13 mouse cellular contexts compared by ENCODE assay signal in the genomic region with DNA sequence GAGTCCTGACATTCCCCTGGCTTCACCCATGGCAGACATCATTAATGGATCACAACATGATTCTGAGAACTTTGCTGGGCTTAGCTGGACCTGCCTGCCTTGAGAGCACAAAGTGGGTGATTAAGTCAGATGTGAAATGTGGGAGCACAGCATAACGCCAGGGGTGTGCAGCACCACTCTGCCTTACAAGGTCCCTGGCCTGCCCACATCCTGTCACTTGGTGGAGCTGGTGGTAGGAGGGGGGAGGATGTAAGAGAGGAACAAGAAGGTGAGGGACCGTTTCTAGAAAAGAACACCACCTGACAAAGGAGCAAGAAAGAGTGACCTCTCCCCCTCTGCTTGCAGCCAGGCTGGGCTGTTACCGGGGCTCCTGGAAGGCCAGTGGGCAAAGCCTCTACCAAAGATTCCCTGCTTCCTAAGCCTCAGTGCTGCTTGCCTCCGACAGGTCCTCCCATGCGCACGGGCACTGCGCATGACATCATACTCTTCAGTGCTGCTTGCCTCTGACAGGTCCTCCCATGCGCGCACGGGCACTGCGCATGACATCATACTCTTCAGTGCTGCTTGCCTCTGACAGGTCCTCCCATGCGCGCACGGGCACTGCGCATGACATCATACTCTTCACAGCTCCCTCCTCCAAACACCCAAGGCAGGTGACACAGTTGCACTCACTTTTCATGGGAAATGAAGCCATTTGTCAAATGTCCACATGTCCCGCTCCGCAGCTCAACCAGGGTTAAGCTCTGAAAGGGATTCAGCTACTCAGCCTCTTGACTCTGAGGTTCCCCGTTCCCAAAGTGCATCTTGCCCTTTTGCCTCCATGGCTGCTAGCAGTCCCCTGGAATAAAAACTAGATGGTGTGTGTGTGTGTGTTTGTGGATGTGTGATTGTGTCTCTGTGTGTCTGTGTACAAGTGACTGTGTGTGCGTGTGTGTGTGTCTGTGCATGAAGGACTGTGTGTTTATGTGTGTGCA.
DNase-seq lines count a peak whose midpoint lies in the region; ATAC-seq and TF ChIP-seq lines count a peak whose summit lies in the region.
"Had no signal": no experiment of that assay in that cellular context is flagged by ENCODE, and none has a peak within 500 bp of the region (broad histone marks: within the 10 kb centered on the region; RNA-seq: fewer than 3 reads in every experiment).

No protein-coding gene starts in this region.

- no peak overlapping the region for H3K4me3 ChIP-seq in kidney, embryonic 16.5 days (ENCODE audit: low read length)
- H3K4me3 ChIP-seq in kidney, adult 2 months (ENCODE audit: insufficient read depth, low read depth, low read length) = no peak overlapping the region
- no peak overlapping the region for H3K4me3 ChIP-seq in midbrain, embryonic 12.5 days
- H3K4me3 ChIP-seq: liver, embryonic 13.5 days had no signal

- intact Hi-C loops in gastrocnemius, postnatal 36 days (cut with DNase I) = no loop called here

- H3K4me1 ChIP-seq in kidney, embryonic 16.5 days (ENCODE audit: insufficient read depth, low read length) = peaks cover 6% of the 10 kb centered on the region; the same call in 1 of the 2 replicates
- no peaks in the 10 kb centered on the region for H3K4me1 ChIP-seq in kidney, adult 2 months (ENCODE audit: control insufficient read depth, insufficient read depth, low read length)
- peaks cover 34% of the 10 kb centered on the region for H3K4me1 ChIP-seq in midbrain, embryonic 12.5 days
- H3K4me1 ChIP-seq: liver, embryonic 13.5 days had no signal

- peaks cover 16% of the 10 kb centered on the region for H3K9me3 ChIP-seq in kidney, embryonic 16.5 days (ENCODE audit: low read length)
- H3K9me3 ChIP-seq in midbrain, embryonic 12.5 days = peaks cover 16% of the 10 kb centered on the region
- H3K9me3 ChIP-seq: liver, embryonic 13.5 days had no signal

- ATAC-seq in kidney, embryonic 16.5 days (ENCODE audit: low FRiP score, low TSS enrichment) = peak; percentile 19; the same call in 1 of the 2 replicates
- peak; percentile 33; the same call in 1 of the 2 replicates for ATAC-seq in granulocyte monocyte progenitor cell, adult 5-6 weeks (replicated peaks; ENCODE audit: poor library complexity, severe bottlenecking)
- peak; percentile 53; the same call in 1 of the 2 replicates for ATAC-seq in midbrain, embryonic 12.5 days (ENCODE audit: low FRiP score, low read depth)

- TF ChIP-seq CTCF in kidney, adult 2 months (conservative IDR thresholded peaks at IDR 0.05; ENCODE audit: insufficient read depth, insufficient read length, low read depth, low read length) = no peak

- H3K27me3 ChIP-seq in kidney, embryonic 16.5 days (ENCODE audit: insufficient read depth, low read length) = peaks cover 70% of the 10 kb centered on the region
- no peaks in the 10 kb centered on the region; the same call in 1 of the 2 replicates for H3K27me3 ChIP-seq in kidney, adult 2 months (replicated peaks; ENCODE audit: control insufficient read depth, insufficient read depth, low read length)
- H3K27me3 ChIP-seq in midbrain, embryonic 12.5 days = peaks cover 46% of the 10 kb centered on the region

- no peaks in the 10 kb centered on the region for H3K36me3 ChIP-seq in kidney, embryonic 16.5 days (ENCODE audit: insufficient read depth, low read length)
- H3K36me3 ChIP-seq in kidney, adult 2 months (ENCODE audit: control insufficient read depth, insufficient read depth, low read length) = no peaks in the 10 kb centered on the region
- no peaks in the 10 kb centered on the region for H3K36me3 ChIP-seq in midbrain, embryonic 12.5 days
- H3K36me3 ChIP-seq: liver, embryonic 13.5 days had no signal

- H3K9ac ChIP-seq in kidney, embryonic 16.5 days (replicated peaks; ENCODE audit: low read length) = no peak overlapping the region
- no peak overlapping the region; the same call in 1 of the 2 replicates for H3K9ac ChIP-seq in midbrain, embryonic 12.5 days (replicated peaks)
- H3K9ac ChIP-seq: liver, embryonic 13.5 days had no signal

- H3K27ac ChIP-seq in kidney, embryonic 16.5 days (ENCODE audit: low read length) = no peak overlapping the region
- H3K27ac ChIP-seq in kidney, adult 2 months (ENCODE audit: insufficient read depth, low read depth, low read length) = no peak overlapping the region
- peak overlapping the region; percentile 93 for H3K27ac ChIP-seq in midbrain, embryonic 12.5 days (replicated peaks)
- H3K27ac ChIP-seq: liver, embryonic 13.5 days; macrophage; stomach, postnatal 0 days had no signal

- no peak for DNase-seq in kidney, adult 2 months
- peak; percentile 43 for DNase-seq in retina, embryonic 14.5 days (ENCODE audit: low spot score)
- DNase-seq in adrenal gland, postnatal 4 days (ENCODE audit: low spot score in 2 of 2) = no peak
- DNase-seq in gastrocnemius, postnatal 36 days = no peak
- no peak for DNase-seq in kidney, postnatal 10 days
- DNase-seq: adrenal gland, postnatal 10 days; cerebellum, adult 11 months; liver, embryonic 13.5 days had no signal

- H3K4me2 ChIP-seq in kidney, embryonic 16.5 days (replicated peaks; ENCODE audit: low read depth, low read length) = no peak overlapping the region
- peak overlapping the region; percentile 31 for H3K4me2 ChIP-seq in midbrain, embryonic 12.5 days (replicated peaks)
- H3K4me2 ChIP-seq: liver, embryonic 13.5 days had no signal

- 31% methylated on average over 19 of the region's 19 CpGs for WGBS in kidney, embryonic 16.5 days
- WGBS in kidney, adult 2 months = 38% methylated on average over 19 of the region's 19 CpGs
- WGBS in midbrain, embryonic 12.5 days = 31% methylated on average over 19 of the region's 19 CpGs

- TF ChIP-seq POLR2A in kidney, adult 2 months (IDR thresholded peaks at IDR 0.05; ENCODE audit: low read depth, low read length) = no peak
